Mouse (Mus musculus) liver, adult 2 months (tissue): Measurements from ENCODE around the gene Il6st. TPM values are rescaled to one million over a fixed set of nuclear protein-coding genes. Genes with fewer than 3 reads are reported as not detected.

Source experiments
- DNase-seq: peaks from one replicate; pipeline ENCODE4 v3.0.0-alpha.2; 2011; ENCODE audit warnings: low read depth, low spot score; ENCODE audit errors: extremely low read depth
- H3K27ac ChIP-seq: fragments of 200-500 bp; replicated peaks from 2 replicates; pipeline ENCODE4 v1.5.1; 2012; ENCODE audit warnings: low read depth, mild to moderate bottlenecking, control low read depth, inconsistent platforms, low read length; ENCODE audit not compliant: insufficient read depth
- H3K27me3 ChIP-seq: fragments of 200-500 bp; 2 replicates; pipeline ENCODE4 v1.6.1; 2012; ENCODE audit warnings: mild to moderate bottlenecking, moderate library complexity, low read length, inconsistent platforms; ENCODE audit not compliant: control insufficient read depth, insufficient read depth
- H3K36me3 ChIP-seq: fragments of 200-500 bp; 2 replicates; pipeline ENCODE4 v1.6.1; 2012; ENCODE audit warnings: low read length, inconsistent platforms; ENCODE audit not compliant: control insufficient read depth, insufficient read depth
- H3K4me1 ChIP-seq: fragments of 200-500 bp; 2 replicates; pipeline ENCODE4 v1.6.1; 2011; ENCODE audit warnings: low read length; ENCODE audit not compliant: control insufficient read depth, insufficient read depth
- H3K4me3 ChIP-seq: fragments of 200-500 bp; 2 replicates; pipeline ENCODE4 v1.5.1; 2011; ENCODE audit warnings: low read depth, mild to moderate bottlenecking, control low read depth, low read length, moderate library complexity; ENCODE audit not compliant: insufficient read depth
- H3K79me2 ChIP-seq: fragments of 200-500 bp; 2 replicates; pipeline ENCODE4 v1.6.1; 2012; ENCODE audit warnings: inconsistent platforms, mild to moderate bottlenecking, low read length, moderate library complexity; ENCODE audit not compliant: control insufficient read depth, insufficient read depth
- H3K9ac ChIP-seq: fragments of 200-500 bp; 2 replicates; pipeline ENCODE4 v1.6.1; 2012; ENCODE audit warnings: low read depth, mild to moderate bottlenecking, control low read depth, inconsistent platforms, low read length
- CTCF ChIP-seq: fragments of 200-500 bp; IDR thresholded peaks from 2 replicates; pipeline ENCODE4 v1.5.1; 2011; ENCODE audit warnings: low read depth, low read length, control low read depth
- POLR2A ChIP-seq: fragments of 200-500 bp; IDR thresholded peaks from 2 replicates; pipeline ENCODE4 v1.6.1; 2011; ENCODE audit warnings: low read length, control low read depth; ENCODE audit not compliant: insufficient read depth; ENCODE audit errors: extremely low read depth
- WGBS: fragments of 180-500 bp; shearing (Covaris S2); methylation state at CpG from one replicate; pipeline ENCODE4 v1.1.7; 2018; 5-methylcytosine and 5-hydroxymethylcytosine counted together
- polyA plus RNA-seq: library from polyadenylated mRNA; depleted of rRNA; stranded (reverse); fragments of >200 nt; gene quantifications from 2 replicates; pipeline ENCODE4 v1.2.3, GENCODE M21; 2012
- total RNA-seq: library from RNA; depleted of rRNA; stranded (reverse); fragments of >200 nt; gene quantifications from 2 replicates; pipeline ENCODE4 v1.2.3, GENCODE M21; 2014

Il6st gene
- total and polyA plus RNA-seq, 2 experiments, result 18.9 to 70.2 TPM

DNA sequence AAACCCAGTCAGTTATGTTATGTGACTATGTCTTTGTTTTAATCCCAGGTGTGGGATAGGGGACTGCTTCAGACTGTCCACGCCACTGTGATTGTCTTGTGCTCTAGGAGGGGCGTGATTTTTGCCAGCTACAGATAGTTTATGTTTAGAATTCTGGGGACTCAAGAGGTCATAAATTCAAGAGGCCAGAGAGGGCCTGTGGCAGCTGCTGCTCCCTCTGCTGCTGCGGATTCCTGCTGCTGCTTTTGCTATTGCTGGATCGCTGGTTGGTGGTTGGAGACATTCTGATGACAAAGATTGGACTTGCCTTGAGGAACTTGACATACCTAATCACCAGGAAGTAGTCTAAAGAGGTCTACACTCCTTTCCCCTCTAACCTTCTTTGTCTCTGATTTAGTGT is 72.7 kb downstream of the Il6st start:
- H3K9ac ChIP-seq, result no peak overlapping the region
- TF ChIP-seq POLR2A, result no peak
- no peak for TF ChIP-seq CTCF
- DNase-seq, result no peak
- H3K27ac ChIP-seq, result no peak overlapping the region
- no peaks in the 10 kb centered on the region; the same call in 1 of the 2 replicates for H3K4me1 ChIP-seq
- H3K79me2 ChIP-seq, result no peaks in the 10 kb centered on the region
- H3K27me3 ChIP-seq, result no peaks in the 10 kb centered on the region
- no peak overlapping the region for H3K4me3 ChIP-seq
- no peaks in the 10 kb centered on the region for H3K36me3 ChIP-seq
- 90% methylated on average over 4 of the region's 4 CpGs for WGBS

DNA sequence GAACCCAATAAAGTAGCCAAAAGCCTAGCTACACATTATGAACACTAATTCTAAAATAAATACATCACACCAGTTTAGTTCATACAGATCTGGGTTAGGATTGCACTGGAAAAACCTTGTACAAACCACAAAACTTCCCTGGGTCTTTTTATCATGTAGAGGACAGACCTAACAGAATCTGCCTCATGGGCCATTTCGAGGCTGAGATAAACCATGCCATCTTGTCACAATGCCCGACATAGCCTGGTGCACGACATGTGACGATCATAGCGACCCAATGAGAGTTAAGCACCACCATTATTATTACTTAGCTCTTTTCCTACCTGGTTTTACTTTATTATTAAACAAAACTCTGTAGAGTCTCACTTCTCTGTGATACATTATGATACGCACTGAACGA is 73.2 kb downstream of the Il6st start:
- H3K79me2 ChIP-seq, result no peaks in the 10 kb centered on the region
- H3K4me3 ChIP-seq, result no peak overlapping the region
- H3K36me3 ChIP-seq, result no peaks in the 10 kb centered on the region
- no peaks in the 10 kb centered on the region; the same call in 1 of the 2 replicates for H3K4me1 ChIP-seq
- no peak overlapping the region for H3K27ac ChIP-seq
- TF ChIP-seq CTCF, result no peak
- TF ChIP-seq POLR2A, result no peak
- no peak for DNase-seq
- no peak overlapping the region for H3K9ac ChIP-seq
- 95% methylated on average over 7 of the region's 7 CpGs for WGBS
- H3K27me3 ChIP-seq, result no peaks in the 10 kb centered on the region

DNA sequence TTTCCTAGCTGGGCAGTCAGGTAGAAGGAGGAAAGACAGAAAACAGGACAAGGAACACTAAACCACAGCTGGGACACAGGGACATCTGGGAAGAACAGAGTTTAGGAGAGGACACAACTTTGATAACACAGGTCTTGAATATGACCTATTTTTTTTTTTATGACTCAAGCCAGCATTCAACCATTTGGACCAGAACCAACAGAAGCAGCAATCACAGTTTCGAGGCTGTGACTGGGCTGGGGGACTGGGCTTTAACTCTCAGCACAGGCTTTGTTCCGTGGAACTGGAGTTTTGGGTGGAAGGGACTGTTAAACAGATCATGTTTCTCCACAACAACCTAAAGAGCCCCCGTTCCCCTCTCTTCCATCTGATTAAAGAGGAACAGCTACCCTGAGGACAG is 76.7 kb downstream of the Il6st start:
- H3K27me3 ChIP-seq, result no peaks in the 10 kb centered on the region
- no peaks in the 10 kb centered on the region for H3K4me1 ChIP-seq
- no peaks in the 10 kb centered on the region for H3K36me3 ChIP-seq
- H3K4me3 ChIP-seq, result no peak overlapping the region
- H3K9ac ChIP-seq, result no peak overlapping the region
- TF ChIP-seq CTCF (no peak), POLR2A (no peak)
- DNase-seq, result no peak
- H3K79me2 ChIP-seq, result no peaks in the 10 kb centered on the region
- no peak overlapping the region for H3K27ac ChIP-seq
- WGBS, result 60% methylated on average over 3 of the region's 3 CpGs

DNA sequence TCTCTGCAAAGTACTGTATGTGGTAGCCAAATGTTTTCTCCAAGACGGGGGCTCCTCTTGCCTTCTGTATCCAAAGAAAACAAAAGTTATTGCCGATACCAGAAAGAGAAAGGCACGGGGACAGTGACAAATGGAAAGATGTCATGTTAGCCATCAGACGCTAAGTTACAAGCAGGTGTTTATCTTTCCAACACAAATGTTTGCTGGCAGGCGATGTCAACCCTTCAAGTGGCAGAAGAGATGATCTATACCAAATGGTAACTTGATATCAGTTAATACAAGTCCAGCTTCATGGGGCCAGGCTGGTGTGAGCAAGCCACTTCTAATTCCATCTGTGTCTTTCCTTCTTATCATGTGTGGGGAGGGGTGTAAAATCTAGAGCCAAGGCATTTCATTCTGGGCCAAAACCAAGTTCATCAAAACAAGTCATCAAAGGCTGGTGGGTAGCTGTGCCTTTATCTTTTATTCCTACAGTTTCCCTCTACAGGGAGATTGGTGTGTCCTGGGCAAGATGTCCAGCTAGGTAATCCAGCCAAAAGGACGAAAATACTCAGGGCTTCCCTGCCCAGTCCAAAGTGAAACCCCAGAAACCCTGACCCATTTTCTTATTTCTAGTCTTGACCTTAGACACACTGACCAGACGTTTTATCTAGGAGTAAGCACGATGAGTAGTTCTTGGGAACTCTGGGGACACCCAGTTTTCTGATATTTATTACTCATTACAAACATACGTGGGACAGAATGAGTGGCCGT is 77.5 kb downstream of the Il6st start:
- no peak overlapping the region for H3K4me3 ChIP-seq
- DNase-seq, result no peak
- H3K9ac ChIP-seq, result no peak overlapping the region
- H3K4me1 ChIP-seq, result no peaks in the 10 kb centered on the region
- no peak for TF ChIP-seq CTCF
- TF ChIP-seq POLR2A, result no peak
- H3K27me3 ChIP-seq, result no peaks in the 10 kb centered on the region
- 59% methylated on average over 10 of the region's 10 CpGs for WGBS
- H3K79me2 ChIP-seq, result no peaks in the 10 kb centered on the region
- H3K27ac ChIP-seq, result no peak overlapping the region
- no peaks in the 10 kb centered on the region for H3K36me3 ChIP-seq

DNA sequence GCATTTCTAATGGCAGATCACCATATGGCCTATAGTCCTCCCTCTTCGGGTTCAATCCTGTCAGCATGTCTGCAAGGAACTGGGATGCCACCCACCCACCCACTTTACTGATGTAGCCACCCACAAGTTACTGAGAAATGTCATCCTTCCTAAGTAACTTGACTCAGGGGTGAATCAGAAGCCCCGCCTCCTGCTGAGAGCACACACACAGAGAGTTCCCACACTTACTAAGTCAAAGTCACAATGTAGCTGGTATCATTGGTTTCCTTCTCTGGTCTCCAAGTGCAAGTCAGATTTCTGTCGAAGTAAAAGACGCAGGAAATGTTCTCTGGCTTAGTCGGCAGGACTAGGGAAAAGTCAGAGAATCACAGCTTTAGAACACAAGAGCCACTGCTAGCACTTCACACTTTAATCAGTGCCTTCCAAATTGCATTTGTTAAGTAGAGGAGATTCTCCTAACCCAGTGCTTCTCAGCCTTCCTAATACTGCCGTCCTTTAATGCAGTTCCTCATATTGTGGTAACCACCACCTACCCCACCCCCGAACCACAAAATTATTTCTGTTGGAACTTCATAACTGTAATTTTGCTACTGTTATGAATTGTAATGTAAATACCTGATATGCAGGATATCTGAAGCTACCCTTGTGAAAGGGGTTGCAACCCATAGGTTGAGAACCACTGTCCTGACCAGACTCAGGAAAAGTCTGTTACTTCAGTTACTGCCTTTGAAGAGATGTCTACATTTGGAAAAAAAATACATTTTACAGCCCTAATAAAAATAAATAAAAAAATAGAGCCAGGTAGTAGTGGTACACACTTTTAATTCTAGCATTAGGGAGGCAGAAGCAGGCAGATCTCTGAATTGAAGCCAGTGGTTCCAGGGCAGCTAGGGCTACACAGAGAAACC is 88.0 kb downstream of the Il6st start:
- H3K36me3 ChIP-seq, result no peaks in the 10 kb centered on the region
- H3K79me2 ChIP-seq, result no peaks in the 10 kb centered on the region
- TF ChIP-seq CTCF (no peak), POLR2A (no peak)
- DNase-seq, result no peak
- H3K4me1 ChIP-seq, result no peaks in the 10 kb centered on the region
- WGBS, result 79% methylated on average over 7 of the region's 7 CpGs
- no peak overlapping the region for H3K4me3 ChIP-seq
- H3K27me3 ChIP-seq, result no peaks in the 10 kb centered on the region
- no peak overlapping the region for H3K9ac ChIP-seq
- H3K27ac ChIP-seq, result no peak overlapping the region
